Mouse (Mus musculus) testis, adult 2 months (tissue): ENCODE measurements around the gene Lmf2.

Experiments
- CTCF ChIP-seq: fragments of 200-500 bp; IDR thresholded peaks from 2 replicates; pipeline ENCODE4 v1.5.1; 2012; ENCODE audit warnings: low read depth, mild to moderate bottlenecking, inconsistent platforms, low read length, moderate library complexity; ENCODE audit not compliant: control insufficient read depth, insufficient read depth, insufficient replicate concordance
- POLR2A ChIP-seq: fragments of 200-500 bp; IDR thresholded peaks from 2 replicates; pipeline ENCODE4 v1.6.1; 2012; ENCODE audit warnings: low read depth, mild to moderate bottlenecking, inconsistent platforms, low read length, moderate library complexity; ENCODE audit not compliant: control insufficient read depth

DNA sequence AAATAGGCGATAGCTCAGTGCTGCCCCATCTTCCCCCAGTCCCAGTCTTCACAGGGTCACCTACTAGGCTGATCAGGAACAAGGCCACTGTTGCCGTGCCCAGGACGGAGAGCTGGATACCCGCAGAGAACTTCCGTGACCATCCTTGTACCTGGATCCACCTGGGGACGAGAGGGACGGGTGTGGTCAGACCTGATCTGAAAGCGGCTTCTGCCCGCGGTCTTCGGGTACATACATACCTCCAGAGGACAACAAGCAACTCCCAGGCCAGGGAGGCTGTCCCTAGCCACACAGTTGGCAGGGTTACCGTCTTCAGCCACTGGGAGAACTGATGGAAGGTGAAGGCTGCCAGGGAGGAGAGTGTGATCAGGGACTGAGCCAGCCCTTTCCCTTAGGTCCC is 2.7 kb downstream of the Lmf2 start:
- TF ChIP-seq POLR2A (no peak), CTCF (no peak)
